Mouse (Mus musculus) effector memory CD4-positive, alpha-beta T cell, adult 5 months (primary cell): Measurements from ENCODE around the gene Gm1553. TPM values are rescaled to one million over a fixed set of nuclear protein-coding genes. Genes with fewer than 3 reads are reported as not detected.

Source experiments
- polyA plus RNA-seq: library from polyadenylated mRNA; unstranded; fragments of 100-300 nt; shearing (Covaris generic); gene quantifications from one replicate; pipeline ENCODE4 v1.2.1, GENCODE M21; 2017

The Gm1553 gene
- polyA plus RNA-seq, result not detected

DNA sequence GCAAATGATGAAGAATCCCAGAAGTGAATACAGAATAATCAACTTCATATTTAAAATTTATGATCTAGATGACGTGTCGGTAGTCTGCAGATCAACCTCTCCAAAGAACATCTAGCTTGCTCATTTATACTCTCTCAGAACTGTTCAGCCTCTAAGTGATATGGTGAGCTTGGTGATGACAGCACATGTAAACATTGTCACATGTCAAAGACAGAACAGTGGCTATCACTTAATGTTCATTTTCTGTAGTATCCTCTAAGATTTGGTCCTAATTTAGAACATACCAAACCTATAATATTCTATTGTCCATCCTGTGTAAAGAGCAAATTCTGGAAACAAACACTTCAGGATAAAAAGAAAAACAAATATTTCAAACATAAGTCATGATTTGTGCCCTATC, at the start of gene Gm1553:
TSS of gene Gm1553 (minus strand) at position 101 of the 400 bp plus-strand sequence.

Other genes with a start within 250 kb of the Gm1553 start
- not detected for gene 4932415D10Rik, start 176.0 kb downstream of the Gm1553 start, polyA plus RNA-seq
- 4.1 TPM for gene Gm4924, start 138.4 kb downstream of the Gm1553 start, polyA plus RNA-seq
- gene 1190007I07Rik, start 130.6 kb upstream of the Gm1553 start, polyA plus RNA-seq, result 14.2 TPM
- gene Tdg, start 137.2 kb upstream of the Gm1553 start, polyA plus RNA-seq, result 96.6 TPM
- 0.49 TPM for gene Glt8d2, start 198.0 kb upstream of the Gm1553 start, polyA plus RNA-seq
- 27.6 TPM for gene Hcfc2, start 203.5 kb upstream of the Gm1553 start, polyA plus RNA-seq